Mouse (Mus musculus) left cerebral cortex, adult 18-20 months (tissue): ENCODE measurements around the gene Ankfy1. TPM values are rescaled to one million over a fixed set of nuclear protein-coding genes. Genes with fewer than 3 reads are reported as not detected.
"Not testable (repeated sequence)": the region's sequence is repeated elsewhere in the genome, so short reads cannot be mapped to it uniquely, and the experiment has no call there.

ENCODE experiments used
- DNase-seq, 2 experiments: peaks; one replicate each; pipeline ENCODE4 v3.0.0; 2021 to 2022; ENCODE audit warnings: low spot score in 2 of 2, mixed read lengths in 1 of 2
- total RNA-seq, 2 experiments: library from RNA; stranded (reverse); gene quantifications; 2 replicates each; pipeline ENCODE4 v1.2.3; 2021

Gene Ankfy1
- total RNA-seq, 2 experiments from 2014 or later: 32.4 to 36.0 TPM

- peak; percentile 65 to 78 for DNase-seq
These were observed 22.9 kb downstream of the Ankfy1 start for GRCm38 (mm10) chr11:72712721-72713120.

- no peak for DNase-seq
These were observed 28.4 kb downstream of the Ankfy1 start for GRCm38 (mm10) chr11:72718161-72718560.

GRCm38 (mm10) chr11:72723165-72723564 lies 33.4 kb downstream of the Ankfy1 start:
- no peak for DNase-seq

- no peak for DNase-seq
These were observed 34.1 kb downstream of the Ankfy1 start for GRCm38 (mm10) chr11:72723871-72724270.

GRCm38 (mm10) chr11:72726023-72726422 lies 36.2 kb downstream of the Ankfy1 start:
- DNase-seq: no peak

GRCm38 (mm10) chr11:72733736-72734135 lies 43.9 kb downstream of the Ankfy1 start:
- DNase-seq: no peak

GRCm38 (mm10) chr11:72734840-72735518 lies 45.2 kb downstream of the Ankfy1 start:
- no peak for DNase-seq

GRCm38 (mm10) chr11:72735519-72735860 lies 45.7 kb downstream of the Ankfy1 start:
- DNase-seq: no peak

GRCm38 (mm10) chr11:72736320-72736719 lies 46.5 kb downstream of the Ankfy1 start:
- no peak for DNase-seq

- not testable (repeated sequence) for DNase-seq
These were observed 47.7 kb downstream of the Ankfy1 start for GRCm38 (mm10) chr11:72737517-72737916.

GRCm38 (mm10) chr11:72739048-72739447 lies 49.2 kb downstream of the Ankfy1 start:
- peak in 1 of 2 experiments; percentile 28 for DNase-seq

GRCm38 (mm10) chr11:72751956-72752355 lies 62.1 kb downstream of the Ankfy1 start:
- no peak for DNase-seq

- DNase-seq: no peak
These were observed 68.5 kb downstream of the Ankfy1 start for GRCm38 (mm10) chr11:72758316-72758715.

GRCm38 (mm10) chr11:72759581-72759980 lies 69.8 kb downstream of the Ankfy1 start:
- no peak for DNase-seq

GRCm38 (mm10) chr11:72760781-72761180 lies 71.0 kb downstream of the Ankfy1 start:
- no peak for DNase-seq

GRCm38 (mm10) chr11:72764270-72764669 lies 74.5 kb downstream of the Ankfy1 start:
- DNase-seq: peak; percentile 19 to 36

GRCm38 (mm10) chr11:72767716-72768115 lies 77.9 kb downstream of the Ankfy1 start:
- no peak for DNase-seq

- no peak for DNase-seq
These were observed 79.3 kb downstream of the Ankfy1 start for GRCm38 (mm10) chr11:72769061-72769460.

- no peak for DNase-seq
These were observed 80.5 kb downstream of the Ankfy1 start for GRCm38 (mm10) chr11:72770324-72770723.

- no peak for DNase-seq
These were observed 81.0 kb downstream of the Ankfy1 start for GRCm38 (mm10) chr11:72770816-72771215.

- no peak for DNase-seq
These were observed 81.7 kb downstream of the Ankfy1 start for GRCm38 (mm10) chr11:72771461-72771860.

- DNase-seq: not testable (repeated sequence)
These were observed 82.8 kb downstream of the Ankfy1 start for GRCm38 (mm10) chr11:72772611-72773010.

- DNase-seq: no peak
These were observed 89.2 kb downstream of the Ankfy1 start for GRCm38 (mm10) chr11:72778957-72779356.
